Mouse (Mus musculus) WW6 (cell line): ENCODE measurements around the gene Olfr772.
"Not testable (repeated sequence)": the region's sequence is repeated elsewhere in the genome, so short reads cannot be mapped to it uniquely, and the experiment has no call there.

Experiments
- DNase-seq: peaks from one replicate; pipeline ENCODE4 v3.0.0-alpha.2; 2013; ENCODE audit warnings: low read depth, low spot score

The Olfr772 gene

DNA sequence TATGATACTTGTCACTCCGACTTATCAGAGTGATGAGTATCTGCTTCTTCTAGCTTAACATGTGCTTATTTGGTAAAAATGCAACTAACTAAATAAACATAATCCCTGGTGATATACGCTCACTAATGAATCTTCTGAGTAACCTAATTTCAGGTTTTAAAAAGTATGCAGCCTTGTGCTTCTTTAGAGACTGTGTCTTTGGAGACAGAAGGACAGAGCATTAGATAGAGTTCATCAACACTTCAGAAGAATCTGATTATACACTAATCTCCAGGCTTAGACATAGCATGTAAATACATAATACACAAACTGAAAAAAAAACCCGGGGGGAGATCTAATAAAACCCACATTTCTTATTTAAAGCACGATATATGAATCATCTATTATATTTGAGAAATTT, at the start of gene Olfr772:
Gene Olfr772, minus strand, starts transcription at position 101 of the 400 bp plus-strand sequence.
- not testable (repeated sequence) for DNase-seq

DNA sequence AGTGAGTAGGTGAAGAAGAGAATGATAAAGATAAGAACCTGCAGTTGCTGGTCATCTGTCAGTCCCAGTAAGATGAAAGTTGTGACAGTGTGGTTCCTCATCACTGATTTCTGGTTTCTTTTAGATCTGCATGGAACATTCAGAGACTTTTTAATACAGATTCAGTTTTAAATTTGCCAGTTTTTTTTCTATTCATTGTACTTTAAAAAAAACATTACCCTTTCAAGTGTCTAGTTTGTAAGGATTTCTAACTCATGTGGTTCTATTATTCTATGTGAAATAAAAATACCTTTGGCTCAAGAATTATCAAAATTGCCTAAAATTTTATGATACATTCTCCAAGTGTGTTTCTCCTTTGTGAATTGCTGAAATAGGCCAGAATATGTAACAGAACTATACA, 9.6 kb upstream of the Olfr772 start, which contains the start of gene Olfr773:
Gene Olfr773, minus strand, starts transcription at position 101 of the 400 bp plus-strand sequence.
- DNase-seq: not testable (repeated sequence)

DNA sequence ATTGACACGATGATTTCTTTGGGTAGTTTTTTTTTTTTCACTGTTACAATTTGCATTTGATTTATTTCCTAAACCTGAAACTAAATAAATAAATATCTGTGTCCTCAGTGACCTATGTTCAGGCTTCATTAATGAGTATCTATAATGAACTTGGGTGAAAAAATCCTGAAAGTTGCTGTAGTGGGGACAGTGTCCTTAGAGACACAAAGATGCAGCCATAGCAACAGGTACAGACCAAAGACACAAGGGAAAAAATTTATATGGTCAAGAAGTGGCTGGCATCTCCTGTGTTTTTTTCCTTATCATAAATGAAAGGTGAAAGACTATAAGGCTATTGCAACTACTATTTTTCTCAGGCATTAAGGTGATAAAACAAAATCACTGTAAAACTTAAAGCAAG, 13.1 kb downstream of the Olfr772 start, which contains the start of gene Olfr771:
Gene Olfr771, minus strand, starts transcription at position 101 of the 400 bp plus-strand sequence.
- DNase-seq: no peak

GRCm38 (mm10) chr10:129138898-129139297, 38.8 kb downstream of the Olfr772 start, which contains the start of gene Olfr770:
Gene Olfr770 (minus strand): TSS chr10:129138998.
- DNase-seq: no peak
